Comparison of ENCODE assay signal across 8 mouse cellular contexts in genomic region chr17:56018347-56019131, GRCm38 (mm10). TPM values are rescaled to one million over a fixed set of nuclear protein-coding genes. Genes with fewer than 3 reads are reported as not detected.
DNase-seq lines count a peak whose midpoint lies in the region; ATAC-seq lines count a peak whose summit lies in the region.

No protein-coding gene starts in this region.

- H3K9ac ChIP-seq in forebrain, embryonic 16.5 days (replicated peaks; ENCODE audit: low read depth, low read length) = no peak overlapping the region

- no peaks in the 10 kb centered on the region for H3K4me1 ChIP-seq in forebrain, embryonic 16.5 days (replicated peaks; ENCODE audit: control insufficient read depth, insufficient read depth, low read length)

- no peaks in the 10 kb centered on the region for H3K27me3 ChIP-seq in forebrain, embryonic 16.5 days (replicated peaks; ENCODE audit: control insufficient read depth, insufficient read depth, low read length)

- peaks cover 26% of the 10 kb centered on the region for H3K36me3 ChIP-seq in forebrain, embryonic 16.5 days (ENCODE audit: control insufficient read depth, insufficient read depth)

- no peak overlapping the region for H3K4me2 ChIP-seq in forebrain, embryonic 16.5 days (ENCODE audit: low read length)

- no peaks in the 10 kb centered on the region for H3K9me3 ChIP-seq in forebrain, embryonic 16.5 days (ENCODE audit: control insufficient read depth, low read length)

- DNase-seq in adrenal gland, adult (ENCODE audit: inconsistent age in 2 of 2, low spot score in 1 of 2) = peak; percentile 60 to 78
- DNase-seq in adrenal gland, postnatal 4 days (ENCODE audit: low spot score in 2 of 2) = no peak
- DNase-seq in 3T3-L1 (ENCODE audit: low read depth, low spot score) = peak; percentile 52
- DNase-seq in brain, adult 2 months (ENCODE audit: low read depth, low spot score) = peak; percentile 96
- peak; percentile 66 to 80 for DNase-seq in kidney, postnatal 36 days
- peak; percentile 70 for DNase-seq in testis, postnatal 10 days (ENCODE audit: low spot score)

- H3K27ac ChIP-seq in forebrain, embryonic 16.5 days (ENCODE audit: low read length) = no peak overlapping the region

- WGBS in forebrain, embryonic 16.5 days = 70% methylated on average over 20 of the region's 20 CpGs

- no peak overlapping the region for H3K4me3 ChIP-seq in forebrain, embryonic 16.5 days (replicated peaks; ENCODE audit: low read length)

- ATAC-seq in forebrain, embryonic 16.5 days = peak; percentile 32
- ATAC-seq in megakaryocyte progenitor cell, adult 5-6 weeks (replicated peaks; ENCODE audit: poor library complexity) = peak; percentile 58

RNA-seq across cellular contexts. Expression of gene Mpnd, which starts 13.0 kb away (rescaled TPM):
- 10 to 100 TPM; 91.6 to 91.9 TPM for total RNA-seq in adrenal gland, postnatal 4 days (2021)
- 152 and 157 TPM in 2 replicates for polyA plus RNA-seq in forebrain, embryonic 16.5 days (2015; fragmentation: Nextera tagmentation; extraction: Ambion mirVana)
- 9.2 and 17.4 TPM in 2 replicates for total RNA-seq in megakaryocyte progenitor cell, adult 5-6 weeks (2015)
- 76.6 and 92.5 TPM in 2 replicates for total RNA-seq in megakaryocyte progenitor cell, adult 5-6 weeks (2017)

RNA-seq across cellular contexts. Expression of gene Stap2, which starts 13.2 kb away (rescaled TPM):
- 1 to 10 TPM; 9.3 to 9.4 TPM for total RNA-seq in adrenal gland, postnatal 4 days (2021)
- polyA plus RNA-seq in forebrain, embryonic 16.5 days (2015; fragmentation: Nextera tagmentation; extraction: Ambion mirVana) = 5.5 and 6.6 TPM in 2 replicates
- 0.32 TPM in 1 of 2 replicates, not detected in the other for total RNA-seq in megakaryocyte progenitor cell, adult 5-6 weeks (2015)
- total RNA-seq in megakaryocyte progenitor cell, adult 5-6 weeks (2017) = not detected in 2 replicates

RNA-seq across cellular contexts. Expression of gene Sh3gl1, which starts 17.9 kb away (rescaled TPM):
- total RNA-seq in adrenal gland, postnatal 4 days (2021) = 10 to 100 TPM; 66.3 to 67.4 TPM
- 125 and 126 TPM in 2 replicates for polyA plus RNA-seq in forebrain, embryonic 16.5 days (2015; fragmentation: Nextera tagmentation; extraction: Ambion mirVana)
- 19.1 TPM in 2 replicates for total RNA-seq in megakaryocyte progenitor cell, adult 5-6 weeks (2015)
- total RNA-seq in megakaryocyte progenitor cell, adult 5-6 weeks (2017) = 22.1 and 25.0 TPM in 2 replicates

RNA-seq across cellular contexts. Expression of gene Chaf1a, which starts 21.7 kb away (rescaled TPM):
- 10 to 100 TPM; 15.6 to 16.2 TPM for total RNA-seq in adrenal gland, postnatal 4 days (2021)
- 10.6 and 12.6 TPM in 2 replicates for polyA plus RNA-seq in forebrain, embryonic 16.5 days (2015; fragmentation: Nextera tagmentation; extraction: Ambion mirVana)
- total RNA-seq in megakaryocyte progenitor cell, adult 5-6 weeks (2015) = 15.5 and 16.7 TPM in 2 replicates
- total RNA-seq in megakaryocyte progenitor cell, adult 5-6 weeks (2017) = 32.3 and 33.9 TPM in 2 replicates

RNA-seq across cellular contexts. Expression of gene Fsd1, which starts 32.2 kb away (rescaled TPM):
- 1 to 10 TPM; 4.1 to 9.2 TPM for total RNA-seq in adrenal gland, postnatal 4 days (2021)
- polyA plus RNA-seq in forebrain, embryonic 16.5 days (2015; fragmentation: Nextera tagmentation; extraction: Ambion mirVana) = 144 and 179 TPM in 2 replicates
- total RNA-seq in megakaryocyte progenitor cell, adult 5-6 weeks (2015) = not detected in 2 replicates
- not detected in 2 replicates for total RNA-seq in megakaryocyte progenitor cell, adult 5-6 weeks (2017)

Comparison
In these comparisons a context has a peak if more than half of its experiments do, and no peak if none do; other contexts are left out.
1. DNase-seq: peak in adrenal gland, adult (2 of 2), 3T3-L1 (single experiment), brain, adult 2 months (single experiment), kidney, postnatal 36 days (2 of 2) and testis, postnatal 10 days (single experiment); none in adrenal gland, postnatal 4 days (0 of 2).
2. RNA of gene Stap2, which starts 13.2 kb away (total RNA-seq): 9.3 to 9.4 TPM in adrenal gland, postnatal 4 days; 0.32 TPM in megakaryocyte progenitor cell, adult 5-6 weeks; every median in the first group is over 4 times any median in the second.